Mouse (Mus musculus): ENCODE results near the gene Hrg. TPM values are rescaled to one million over a fixed set of nuclear protein-coding genes. Genes with fewer than 3 reads are reported as not detected.

Gene Hrg
- polyA plus RNA-seq, 1 experiment from 2014 or later = 9.0 TPM

Other genes with a start within 250 kb of the Hrg start
- not detected in 2 replicates for gene Crygs, start 139.5 kb upstream of the Hrg start, polyA plus RNA-seq (2015; fragmentation: Nextera tagmentation; extraction: Ambion mirVana)
- gene Tbccd1, start 93.4 kb upstream of the Hrg start, polyA plus RNA-seq (2015; fragmentation: Nextera tagmentation; extraction: Ambion mirVana) = 27.2 and 27.3 TPM in 2 replicates
- 50.7 and 54.4 TPM in 2 replicates for gene Dnajb11, start 93.2 kb upstream of the Hrg start, polyA plus RNA-seq (2015; fragmentation: Nextera tagmentation; extraction: Ambion mirVana)
- 5,304 and 6,290 TPM in 2 replicates for gene Ahsg, start 59.8 kb upstream of the Hrg start, polyA plus RNA-seq (2015; fragmentation: Nextera tagmentation; extraction: Ambion mirVana)
- gene Fetub, start 32.7 kb upstream of the Hrg start, polyA plus RNA-seq (2015; fragmentation: Nextera tagmentation; extraction: Ambion mirVana) = 15.3 and 19.3 TPM in 2 replicates
- 109 and 122 TPM in 2 replicates for gene Kng2, start 78.4 kb downstream of the Hrg start, polyA plus RNA-seq (2015; fragmentation: Nextera tagmentation; extraction: Ambion mirVana)
- 1,254 and 1,294 TPM in 2 replicates for gene Kng1, start 106.8 kb downstream of the Hrg start, polyA plus RNA-seq (2015; fragmentation: Nextera tagmentation; extraction: Ambion mirVana)
- 57.0 and 58.0 TPM in 2 replicates for gene Eif4a2, start 156.4 kb downstream of the Hrg start, polyA plus RNA-seq (2015; fragmentation: Nextera tagmentation; extraction: Ambion mirVana)
- gene Rfc4, start 176.7 kb downstream of the Hrg start, polyA plus RNA-seq (2015; fragmentation: Nextera tagmentation; extraction: Ambion mirVana) = 104 and 124 TPM in 2 replicates
- gene Adipoq, start 195.5 kb downstream of the Hrg start, polyA plus RNA-seq (2015; fragmentation: Nextera tagmentation; extraction: Ambion mirVana) = not detected in 2 replicates